Mouse (Mus musculus) layer of hippocampus, postnatal 36 days (tissue): ENCODE results near the gene Ccdc34. TPM values are rescaled to one million over a fixed set of nuclear protein-coding genes. Genes with fewer than 3 reads are reported as not detected.

Experiments used
- DNase-seq, 2 experiments: peaks; one replicate each; pipeline ENCODE4 v3.0.0; 2022
- total RNA-seq, 2 experiments: library from RNA; stranded (reverse); gene quantifications; 2 replicates each; pipeline ENCODE4 v1.2.3; 2021

Ccdc34 gene
- total RNA-seq, 2 experiments from 2014 or later: 17.3 to 20.1 TPM

GRCm38 (mm10) chr2:110214991-110215684 lies 197.5 kb downstream of the Ccdc34 start:
- no peak for DNase-seq

GRCm38 (mm10) chr2:110215685-110216058 lies 198.1 kb downstream of the Ccdc34 start:
- DNase-seq: no peak

- no peak for DNase-seq
Measured at GRCm38 (mm10) chr2:110220492-110220891, 202.9 kb downstream of the Ccdc34 start.

GRCm38 (mm10) chr2:110222793-110223192 lies 205.2 kb downstream of the Ccdc34 start:
- DNase-seq: no peak

Other genes starting within 250 kb of the Ccdc34 start
- 100 to 1,000 TPM; 117 to 125 TPM for gene Lin7c, start 127.0 kb upstream of the Ccdc34 start, total RNA-seq
- gene Lgr4, start 100.2 kb upstream of the Ccdc34 start, total RNA-seq: 10 to 100 TPM; 32.7 to 34.3 TPM